16 mouse cellular contexts compared by ENCODE assay signal in genomic region chr16:23098105-23098452, GRCm38 (mm10). TPM values are rescaled to one million over a fixed set of nuclear protein-coding genes. Genes with fewer than 3 reads are reported as not detected.
DNase-seq lines count a peak whose midpoint lies in the region; TF ChIP-seq lines count a peak whose summit lies in the region.
"Not testable (repeated sequence)": the region's sequence is repeated elsewhere in the genome, so short reads cannot be mapped to it uniquely, and the experiment has no call there.
"Had no signal": no experiment of that assay in that cellular context is flagged by ENCODE, and none has a peak within 500 bp of the region (broad histone marks: within the 10 kb centered on the region; RNA-seq: fewer than 3 reads in every experiment).

No protein-coding gene starts in this region.

- peaks cover 62% of the 10 kb centered on the region for H3K4me1 ChIP-seq in E14TG2a.4 (replicated peaks; ENCODE audit: low read depth, low read length)
- H3K4me1 ChIP-seq in ES-Bruce4 (ENCODE audit: control insufficient read depth, insufficient read depth, low read length): not testable (repeated sequence)
- H3K4me1 ChIP-seq in ES-E14 (ENCODE audit: control insufficient read depth in 2 of 2, insufficient read depth in 2 of 2, low read length in 2 of 2, poor library complexity in 1 of 2): peaks cover 5 to 15% of the 10 kb centered on the region in 2 experiments; a peak in 3 of 4 replicates

- peak; percentile 96 for DNase-seq in ES-CJ7 (ENCODE audit: low read depth, low spot score)
- DNase-seq in ES-E14 (ENCODE audit: low read depth, low spot score): not testable (repeated sequence)
- DNase-seq in R1 (ENCODE audit: low read depth, low spot score): peak; percentile 98
- DNase-seq in ZHBTc4 (ENCODE audit: low read depth, low spot score): peak; percentile 92
- DNase-seq in heart, adult 11 months: peak; percentile 41

- not testable (repeated sequence) for TF ChIP-seq POLR2A in ES-Bruce4 (IDR thresholded peaks at IDR 0.05; ENCODE audit: insufficient read depth, low read length)

- peak overlapping the region; percentile 98 for H3K27ac ChIP-seq in ES-Bruce4 (ENCODE audit: insufficient read depth, low read length)
- peak overlapping the region; percentile 99; the same call in 1 of the 2 replicates for H3K27ac ChIP-seq in ES-E14 (ENCODE audit: insufficient read depth, low read depth, low read length, poor library complexity, severe bottlenecking)

- H3K27me3 ChIP-seq in E14TG2a.4 (ENCODE audit: insufficient read depth, low read length); ES-Bruce4 (ENCODE audit: control insufficient read depth, insufficient read depth, low read length, poor library complexity, severe bottlenecking): not testable (repeated sequence)

- H3K9me3 ChIP-seq in E14TG2a.4 (ENCODE audit: low read length): peaks cover 17% of the 10 kb centered on the region; the same call in 1 of the 2 replicates
- H3K9me3 ChIP-seq in ES-Bruce4 (replicated peaks; ENCODE audit: control insufficient read depth, insufficient read depth, low read length, poor library complexity, severe bottlenecking); ES-E14 (ENCODE audit: control insufficient read depth, insufficient read depth, low read depth, low read length): not testable (repeated sequence)

- peak; percentile 11; the same call in 1 of the 2 replicates for TF ChIP-seq EP300 in ES-Bruce4 (IDR thresholded peaks at IDR 0.05; ENCODE audit: insufficient read depth, low read depth, low read length)

- not testable (repeated sequence) for H3K36me3 ChIP-seq in E14TG2a.4 (ENCODE audit: insufficient read depth, low read length); ES-Bruce4 (ENCODE audit: control insufficient read depth, insufficient read depth, low read length, poor library complexity, severe bottlenecking); ES-E14 (ENCODE audit: control insufficient read depth, insufficient read depth, low read length, poor library complexity, severe bottlenecking)

- not testable (repeated sequence) for TF ChIP-seq CTCF in E14TG2a.4 (conservative IDR thresholded peaks at IDR 0.05; ENCODE audit: low read length); ES-Bruce4 (IDR thresholded peaks at IDR 0.05; ENCODE audit: low read depth, low read length)

- in situ Hi-C loops in ES-E14 (cut with MboI; ENCODE audit: low sequenced_read_pairs in 2 of 2, unreplicated experiment in 2 of 2): not testable (repeated sequence)

- H3K9ac ChIP-seq in ES-Bruce4 (ENCODE audit: low read depth, poor library complexity, severe bottlenecking); ES-E14 (ENCODE audit: insufficient read depth, low read depth, low read length, poor library complexity, severe bottlenecking): not testable (repeated sequence)

- H3K4me3 ChIP-seq in E14TG2a.4 (replicated peaks; ENCODE audit: low read length): peak overlapping the region; percentile 82; the same call in 1 of the 2 replicates
- not testable (repeated sequence) for H3K4me3 ChIP-seq in ES-Bruce4 (ENCODE audit: low read depth, low read length); ES-E14 (ENCODE audit: insufficient read depth in 1 of 2, low read depth in 1 of 2, low read length in 2 of 2, poor library complexity in 1 of 2, severe bottlenecking in 1 of 2)

RNA-seq across cellular contexts. Expression of gene Eif4a2, which starts 9.2 kb away (rescaled TPM):
- 967 and 1,069 TPM in 2 replicates for polyA plus RNA-seq in ES-Bruce4 (2011; ENCODE audit: insufficient read depth, insufficient read length, low read depth, missing spikeins)
- 983 and 1,290 TPM in 2 replicates for total RNA-seq in ES-E14 (2012; rRNA removed)

RNA-seq across cellular contexts. Expression of gene Rfc4, which starts 29.5 kb away (rescaled TPM):
- 71.2 and 73.8 TPM in 2 replicates for polyA plus RNA-seq in ES-Bruce4 (2011; ENCODE audit: insufficient read depth, insufficient read length, low read depth, missing spikeins)
- 51.1 and 71.7 TPM in 2 replicates for total RNA-seq in ES-E14 (2012; rRNA removed)
- polyA plus RNA-seq: adrenal gland, adult 2 months had no signal

RNA-seq across cellular contexts. Expression of gene Kng1, which starts 40.4 kb away (rescaled TPM):
- 1.1 TPM in 1 of 2 replicates, not detected in the other for polyA plus RNA-seq in ES-Bruce4 (2011; ENCODE audit: insufficient read depth, insufficient read length, low read depth, missing spikeins)
- total RNA-seq in ES-E14 (2012; rRNA removed): 0.32 and 0.49 TPM in 2 replicates
- total RNA-seq: CH12.LX, G1E, MEL had no signal
- polyA plus RNA-seq: adrenal gland, adult 2 months; C2C12; CD4-positive, CD25-positive, alpha-beta regulatory T cell, adult 4 months; cerebellum, adult 2 months; G1E had no signal

RNA-seq across cellular contexts. Expression of gene Adipoq, which starts 48.3 kb away (rescaled TPM):
- polyA plus RNA-seq in ES-Bruce4 (2011; ENCODE audit: insufficient read depth, insufficient read length, low read depth, missing spikeins): not detected in 2 replicates
- total RNA-seq in ES-E14 (2012; rRNA removed): 0.22 and 0.69 TPM in 2 replicates
- total RNA-seq: MEL had no signal
- polyA plus RNA-seq: activated CD4-positive, CD25-positive, alpha-beta regulatory T cell, adult 4 months; C2C12; CD4-positive, CD25-positive, alpha-beta regulatory T cell, adult 4 months; G1E; Patski had no signal
